Mouse (Mus musculus): ENCODE results near the gene Btg1.

- TF ChIP-seq GATA1 (IDR thresholded peaks at IDR 0.05; ENCODE audit: low read length) (no peak), TAL1 (IDR thresholded peaks at IDR 0.05; ENCODE audit: low read length) (no peak)
Measured at GRCm38 (mm10) chr10:96574786-96575185, 42.0 kb upstream of the Btg1 start.
